Mouse (Mus musculus) CH12F3 (cell line): ENCODE results near the gene Hps4.
"Not testable (repeated sequence)": the region's sequence is repeated elsewhere in the genome, so short reads cannot be mapped to it uniquely, and the experiment has no call there.

Source experiments
- in situ Hi-C: fragments of 300-500 bp; cut with MboI; formaldehyde crosslinking; loops from 2 replicates; pipeline ENCODE4 v1.14.3; 2020; ENCODE audit warnings: low sequenced_read_pairs

The Hps4 gene

GRCm38 (mm10) chr5:112394415-112394763, 51.5 kb downstream of the Hps4 start:
- in situ Hi-C loops: no loop called here

GRCm38 (mm10) chr5:112394779-112395443, 52.0 kb downstream of the Hps4 start, which contains the start of gene Asphd2:
Gene Asphd2 (minus strand): TSS chr5:112394866.
- in situ Hi-C loops: no loop called here

GRCm38 (mm10) chr5:112396066-112396465, 53.2 kb downstream of the Hps4 start:
- in situ Hi-C loops: no loop called here

GRCm38 (mm10) chr5:112399284-112399683, 56.4 kb downstream of the Hps4 start:
- in situ Hi-C loops: no loop called here

GRCm38 (mm10) chr5:112402437-112402836, 59.6 kb downstream of the Hps4 start:
- in situ Hi-C loops: no loop called here

- in situ Hi-C loops: no loop called here
Observed at GRCm38 (mm10) chr5:112406017-112406416, 63.1 kb downstream of the Hps4 start.

GRCm38 (mm10) chr5:112409274-112409673, 66.4 kb downstream of the Hps4 start:
- in situ Hi-C loops: no loop called here

- in situ Hi-C loops: no loop called here
Observed at GRCm38 (mm10) chr5:112411072-112411471, 68.2 kb downstream of the Hps4 start.

GRCm38 (mm10) chr5:112411514-112412335, 68.8 kb downstream of the Hps4 start:
- in situ Hi-C loops: no loop called here

- in situ Hi-C loops: not testable (repeated sequence)
Observed at GRCm38 (mm10) chr5:112412781-112413180, 69.9 kb downstream of the Hps4 start.

GRCm38 (mm10) chr5:112416673-112417072, 73.8 kb downstream of the Hps4 start:
- in situ Hi-C loops: no loop called here

GRCm38 (mm10) chr5:112418023-112418422, 75.1 kb downstream of the Hps4 start:
- in situ Hi-C loops: no loop called here

- in situ Hi-C loops: no loop called here
Observed at GRCm38 (mm10) chr5:112419535-112419934, 76.7 kb downstream of the Hps4 start.

- in situ Hi-C loops: loop anchor here (10.0 kb wide), 1 partner anchor 192 kb away; no protein-coding TSS in a partner anchor
Observed at GRCm38 (mm10) chr5:112426635-112427034, 83.8 kb downstream of the Hps4 start.

- in situ Hi-C loops: loop anchor here (10.0 kb wide), 1 partner anchor 192 kb away; no protein-coding TSS in a partner anchor
Observed at GRCm38 (mm10) chr5:112427283-112427682, 84.4 kb downstream of the Hps4 start.
